Mouse (Mus musculus): ENCODE results near the gene Hbs1l. TPM values are rescaled to one million over a fixed set of nuclear protein-coding genes. Genes with fewer than 3 reads are reported as not detected.

Gene Hbs1l
- polyA plus RNA-seq, 1 experiment = 12.4 TPM

- TF ChIP-seq POLR2A (IDR thresholded peaks at IDR 0.05; ENCODE audit: borderline replicate concordance, extremely low read depth, low read depth, low read length) (no peak), CTCF (IDR thresholded peaks at IDR 0.05; ENCODE audit: insufficient read depth, low read length) (no peak)
- Histone ChIP-seq H3K4me1 (ENCODE audit: control insufficient read depth, insufficient read depth, low read length) (peaks cover 2% of the 10 kb centered on the region; the same call in 1 of the 2 replicates), H3K4me3 (replicated peaks; ENCODE audit: extremely low read depth, low read depth, low read length) (no peak overlapping the region)
- DNase-seq = no peak
- WGBS = 89% methylated on average over 7 of the region's 7 CpGs
Observed at GRCm38 (mm10) chr10:21301822-21302221, 6.0 kb downstream of the Hbs1l start.

- WGBS = 50% methylated on average over 11 of the region's 11 CpGs
- Histone ChIP-seq H3K4me1 (ENCODE audit: control insufficient read depth, insufficient read depth, low read length) (no peaks in the 10 kb centered on the region), H3K4me3 (replicated peaks; ENCODE audit: extremely low read depth, low read depth, low read length) (no peak overlapping the region)
- no peak for DNase-seq
- TF ChIP-seq CTCF (IDR thresholded peaks at IDR 0.05; ENCODE audit: insufficient read depth, low read length) (no peak), POLR2A (IDR thresholded peaks at IDR 0.05; ENCODE audit: borderline replicate concordance, extremely low read depth, low read depth, low read length) (no peak)
Observed at GRCm38 (mm10) chr10:21304672-21305632, 9.2 kb downstream of the Hbs1l start.

DNA sequence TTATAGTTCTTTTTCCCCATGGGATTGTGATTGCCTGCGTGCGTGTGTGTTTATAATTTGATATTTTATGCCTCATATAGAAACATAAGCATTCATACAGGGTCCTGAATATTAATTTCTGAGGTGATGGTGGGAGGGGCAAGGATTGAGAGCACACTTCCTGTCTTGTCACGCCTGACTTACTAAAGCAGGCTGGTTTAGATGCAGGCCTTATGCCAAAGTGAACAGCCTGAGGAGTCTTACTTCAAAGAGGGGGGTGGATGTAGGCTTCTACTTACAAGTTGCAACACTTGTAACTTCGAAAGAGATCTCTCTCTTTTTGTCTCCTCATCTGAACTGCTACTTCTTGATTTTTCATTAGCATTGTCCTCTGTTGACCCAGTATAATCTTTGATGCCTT is 18.0 kb downstream of the Hbs1l start:
- Histone ChIP-seq H3K4me1 (ENCODE audit: control insufficient read depth, insufficient read depth, low read length) (no peaks in the 10 kb centered on the region), H3K4me3 (replicated peaks; ENCODE audit: extremely low read depth, low read depth, low read length) (no peak overlapping the region)
- WGBS = 68% methylated on average over 4 of the region's 4 CpGs
- DNase-seq = no peak
- TF ChIP-seq CTCF (IDR thresholded peaks at IDR 0.05; ENCODE audit: insufficient read depth, low read length) = no peak
- no peak for TF ChIP-seq POLR2A (IDR thresholded peaks at IDR 0.05; ENCODE audit: borderline replicate concordance, extremely low read depth, low read depth, low read length)

- WGBS = 92% methylated on average over 1 of the region's 1 CpGs
- no peak for DNase-seq
- TF ChIP-seq POLR2A (IDR thresholded peaks at IDR 0.05; ENCODE audit: borderline replicate concordance, extremely low read depth, low read depth, low read length) (no peak), CTCF (IDR thresholded peaks at IDR 0.05; ENCODE audit: insufficient read depth, low read length) (no peak)
Observed at GRCm38 (mm10) chr10:21316123-21316522, 20.3 kb downstream of the Hbs1l start.

GRCm38 (mm10) chr10:21318250-21318649 is 22.5 kb downstream of the Hbs1l start:
- Histone ChIP-seq H3K4me3 (replicated peaks; ENCODE audit: extremely low read depth, low read depth, low read length) (no peak overlapping the region), H3K4me1 (ENCODE audit: control insufficient read depth, insufficient read depth, low read length) (no peaks in the 10 kb centered on the region)
- WGBS = 95% methylated on average over 4 of the region's 4 CpGs
- TF ChIP-seq POLR2A (IDR thresholded peaks at IDR 0.05; ENCODE audit: borderline replicate concordance, extremely low read depth, low read depth, low read length) (no peak), CTCF (IDR thresholded peaks at IDR 0.05; ENCODE audit: insufficient read depth, low read length) (no peak)
- no peak for DNase-seq

More at GRCm38 (mm10) chr10:21316123-21316522, 20.3 kb downstream of the Hbs1l start:
- H3K4me3 ChIP-seq (replicated peaks; ENCODE audit: extremely low read depth, low read depth, low read length) = no peak overlapping the region
- H3K4me1 ChIP-seq (ENCODE audit: control insufficient read depth, insufficient read depth, low read length) = no peaks in the 10 kb centered on the region

DNA sequence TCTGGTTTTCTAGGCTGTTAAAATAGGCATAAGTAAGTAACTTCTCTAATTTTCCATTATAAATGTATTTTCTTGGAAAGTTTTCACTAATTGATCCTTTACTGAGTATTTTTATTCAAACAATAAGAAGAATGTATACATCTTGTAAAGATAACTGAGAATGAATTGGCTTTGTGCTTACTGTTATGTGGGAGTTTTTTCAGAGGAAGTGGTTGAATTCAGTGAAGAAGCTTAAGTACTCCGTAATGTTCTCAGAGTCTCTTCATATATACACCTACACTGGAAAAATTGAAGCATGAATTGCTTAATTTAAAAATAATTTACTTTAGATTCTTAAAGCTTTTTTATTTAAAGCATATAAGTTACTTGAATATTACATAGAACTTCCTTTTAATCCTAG is 23.2 kb downstream of the Hbs1l start:
- WGBS = 77% methylated on average over 1 of the region's 1 CpGs
- H3K4me3 ChIP-seq (replicated peaks; ENCODE audit: extremely low read depth, low read depth, low read length) = no peak overlapping the region
- TF ChIP-seq POLR2A (IDR thresholded peaks at IDR 0.05; ENCODE audit: borderline replicate concordance, extremely low read depth, low read depth, low read length) (no peak), CTCF (IDR thresholded peaks at IDR 0.05; ENCODE audit: insufficient read depth, low read length) (no peak)
- DNase-seq = no peak
- no peaks in the 10 kb centered on the region for H3K4me1 ChIP-seq (ENCODE audit: control insufficient read depth, insufficient read depth, low read length)

GRCm38 (mm10) chr10:21320601-21321000 is 24.8 kb downstream of the Hbs1l start:
- TF ChIP-seq POLR2A (IDR thresholded peaks at IDR 0.05; ENCODE audit: borderline replicate concordance, extremely low read depth, low read depth, low read length) = no peak
- no peak for TF ChIP-seq CTCF (IDR thresholded peaks at IDR 0.05; ENCODE audit: insufficient read depth, low read length)
- Histone ChIP-seq H3K4me3 (replicated peaks; ENCODE audit: extremely low read depth, low read depth, low read length) (no peak overlapping the region), H3K4me1 (ENCODE audit: control insufficient read depth, insufficient read depth, low read length) (no peaks in the 10 kb centered on the region)
- WGBS = 76% methylated on average over 6 of the region's 6 CpGs
- DNase-seq = no peak

DNA sequence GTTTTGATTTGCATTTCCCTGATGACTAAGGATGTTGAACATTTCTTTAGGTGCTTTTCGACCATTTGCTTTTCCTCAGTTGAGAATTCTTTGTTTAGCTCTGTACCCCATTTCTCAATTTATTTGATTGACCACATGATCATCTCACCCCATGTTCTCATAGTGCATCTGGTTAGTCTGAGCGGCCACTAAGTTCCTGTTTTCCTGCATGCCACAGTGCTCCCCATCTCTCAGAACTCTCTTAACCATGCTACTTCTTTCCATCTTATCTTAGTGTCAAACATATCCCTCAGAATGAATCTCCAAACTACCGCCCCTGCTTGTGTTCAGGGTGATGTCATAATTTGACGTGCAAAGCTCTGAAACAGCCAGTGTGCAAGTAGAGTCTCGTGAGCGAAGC is 30.6 kb downstream of the Hbs1l start:
- Histone ChIP-seq H3K4me3 (replicated peaks; ENCODE audit: extremely low read depth, low read depth, low read length) (no peak overlapping the region), H3K4me1 (ENCODE audit: control insufficient read depth, insufficient read depth, low read length) (no peaks in the 10 kb centered on the region)
- 83% methylated on average over 6 of the region's 6 CpGs for WGBS
- no peak for DNase-seq
- TF ChIP-seq CTCF (IDR thresholded peaks at IDR 0.05; ENCODE audit: insufficient read depth, low read length) (no peak), POLR2A (IDR thresholded peaks at IDR 0.05; ENCODE audit: borderline replicate concordance, extremely low read depth, low read depth, low read length) (no peak)

GRCm38 (mm10) chr10:21327605-21328135 is 31.9 kb downstream of the Hbs1l start:
- Histone ChIP-seq H3K4me3 (replicated peaks; ENCODE audit: extremely low read depth, low read depth, low read length) (no peak overlapping the region), H3K4me1 (ENCODE audit: control insufficient read depth, insufficient read depth, low read length) (no peaks in the 10 kb centered on the region)
- WGBS = 61% methylated on average over 7 of the region's 7 CpGs
- TF ChIP-seq POLR2A (IDR thresholded peaks at IDR 0.05; ENCODE audit: borderline replicate concordance, extremely low read depth, low read depth, low read length) (no peak), CTCF (IDR thresholded peaks at IDR 0.05; ENCODE audit: insufficient read depth, low read length) (no peak)
- DNase-seq = no peak
